Mouse (Mus musculus) heart, adult 2 months (tissue): ENCODE results near the gene Cwf19l2. TPM values are rescaled to one million over a fixed set of nuclear protein-coding genes. Genes with fewer than 3 reads are reported as not detected.
"Not testable (repeated sequence)": the region's sequence is repeated elsewhere in the genome, so short reads cannot be mapped to it uniquely, and the experiment has no call there.

Source experiments
- DNase-seq, 2 experiments: peaks; one replicate each; pipeline ENCODE4 v3.0.0; 2021
- H3K27ac ChIP-seq: fragments of 200-600 bp; 2 replicates; pipeline ENCODE4 v1.8.1; 2022
- H3K27me3 ChIP-seq: fragments of 200-500 bp; 2 replicates; pipeline ENCODE4 v1.6.1; 2012; ENCODE audit warnings: mild to moderate bottlenecking, low read length, inconsistent platforms, mixed read lengths; ENCODE audit not compliant: control insufficient read depth, insufficient read depth
- H3K36me3 ChIP-seq: fragments of 200-500 bp; 2 replicates; pipeline ENCODE4 v1.6.1; 2012; ENCODE audit warnings: low read length, inconsistent platforms; ENCODE audit not compliant: control insufficient read depth, insufficient read depth
- H3K4me1 ChIP-seq: fragments of 200-500 bp; 2 replicates; pipeline ENCODE4 v1.6.1; 2011; ENCODE audit warnings: low read length; ENCODE audit not compliant: control insufficient read depth, insufficient read depth
- H3K4me3 ChIP-seq: fragments of 200-600 bp; 2 replicates; pipeline ENCODE4 v1.8.1; 2022
- H3K79me2 ChIP-seq: fragments of 200-500 bp; replicated peaks from 2 replicates; pipeline ENCODE4 v1.6.1; 2012; ENCODE audit warnings: mild to moderate bottlenecking, inconsistent platforms, low read length, moderate library complexity, mixed read lengths; ENCODE audit not compliant: control insufficient read depth, insufficient read depth
- H3K9ac ChIP-seq: fragments of 200-500 bp; 2 replicates; pipeline ENCODE4 v1.6.1; 2012; ENCODE audit warnings: low read depth, mild to moderate bottlenecking, control low read depth, inconsistent platforms, low read length, mixed read lengths
- CTCF ChIP-seq: fragments of 200-600 bp; IDR thresholded peaks from 2 replicates; pipeline ENCODE4 v1.8.1; 2022; ENCODE audit warnings: antibody characterized with exemption, mild to moderate bottlenecking, moderate library complexity
- EP300 ChIP-seq: fragments of 200-500 bp; IDR thresholded peaks from 2 replicates; pipeline ENCODE4 v1.6.1; 2011; ENCODE audit warnings: low read depth, low read length, control low read depth; ENCODE audit not compliant: insufficient read depth
- POLR2A ChIP-seq: fragments of 200-500 bp; IDR thresholded peaks from 2 replicates; pipeline ENCODE4 v1.6.1; 2011; ENCODE audit warnings: mild to moderate bottlenecking, low read depth, low read length, control low read depth; ENCODE audit not compliant: insufficient read depth
- WGBS: fragments of 180-500 bp; shearing (Covaris S2); methylation state at CpG from one replicate; pipeline ENCODE4 v1.1.7; 2018; 5-methylcytosine and 5-hydroxymethylcytosine counted together
- intact Hi-C: fragments of 180-260 bp; cut with DNase I; formaldehyde crosslinking; loops from one replicate; pipeline ENCODE4 v1.15.1; 2025
- long read RNA-seq: library from polyadenylated mRNA; stranded (forward); transcript quantifications from one replicate; pipeline ENCODE4 v2.0.0, GENCODE M21; 2021
- polyA plus RNA-seq: library from polyadenylated mRNA; depleted of rRNA; stranded (reverse); fragments of >200 nt; gene quantifications from 2 replicates; pipeline ENCODE4 v1.2.3, GENCODE M21; 2012; rRNA removed
- total RNA-seq, 2 experiments: library from RNA; stranded (reverse); gene quantifications; 2 replicates each; pipeline ENCODE4 v1.2.3; 2021

Cwf19l2 gene
- total RNA-seq (10 to 100 TPM; 12.1 to 12.7 TPM), polyA plus RNA-seq (0.96 and 1.9 TPM in 2 replicates)
- long read RNA-seq, full-length matches to known transcripts = 25 of 30 reads
- long read RNA-seq, partial matches to known transcripts = 0 of 30 reads
- long read RNA-seq, other reads (novel, unspliced or antisense) = 5 of 30 reads

- Histone ChIP-seq H3K4me1 (no peaks in the 10 kb centered on the region; the same call in none of the 2 replicates), H3K79me2 (no peaks in the 10 kb centered on the region), H3K9ac (peak within 1 kb of the TSS; percentile 89), H3K4me3 (peak within 1 kb of the TSS; percentile 96), H3K27me3 (no peaks in the 10 kb centered on the region), H3K27ac (peak within 1 kb of the TSS; percentile 86), H3K36me3 (no peaks in the 10 kb centered on the region)
- under 1% methylated on average over 28 of the region's 28 CpGs for WGBS
- intact Hi-C loops = loop anchor here (1.0 to 5.0 kb wide), 2 partner anchors 68 to 904 kb away; partner anchors contain the start of genes Aasdhppt, Alkbh8 and Kbtbd3
- peak; percentile 76 to 85 for DNase-seq
- TF ChIP-seq POLR2A = peak; percentile 75
- 0 out of 2 replicates have a peak, but pooled peaks have one; percentile 51 for TF ChIP-seq EP300
- TF ChIP-seq CTCF = peak; percentile 67
Observed at GRCm38 (mm10) chr9:3403251-3404208, at the start of gene Cwf19l2. TSS of gene Cwf19l2 (plus strand) at chr9:3403592.

GRCm38 (mm10) chr9:3376323-3376722 lies 27.1 kb upstream of the Cwf19l2 start:
- H3K4me1 ChIP-seq, H3K4me3 ChIP-seq, intact Hi-C loops, H3K27me3 ChIP-seq, H3K9ac ChIP-seq, H3K79me2 ChIP-seq, DNase-seq, H3K27ac ChIP-seq, H3K36me3 ChIP-seq: not testable (repeated sequence)
- 71% methylated on average over 1 of the region's 1 CpGs for WGBS

DNA sequence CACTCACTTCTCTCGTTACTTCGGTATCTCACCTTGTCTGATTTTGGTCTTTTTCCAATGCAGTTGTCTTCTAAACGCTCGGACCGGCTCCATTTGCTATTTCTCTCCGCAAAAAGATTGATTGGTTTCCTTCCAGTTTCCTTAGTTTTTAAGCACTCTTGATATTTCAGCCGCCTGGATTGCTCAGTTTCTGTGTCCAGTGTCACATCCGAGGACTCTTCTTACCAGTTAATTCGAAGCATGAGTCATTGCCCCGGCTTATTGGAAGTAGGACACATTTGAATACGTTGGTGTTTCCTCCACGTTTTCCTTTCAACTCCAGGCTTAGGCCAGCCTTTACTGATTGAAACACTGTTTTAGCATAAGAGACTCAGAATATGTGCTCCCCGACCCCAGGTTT lies 980 bp downstream of the Cwf19l2 start:
- H3K36me3 ChIP-seq = no peaks in the 10 kb centered on the region
- TF ChIP-seq EP300 (no peak), CTCF (no peak), POLR2A (no peak)
- peak overlapping the region; percentile 89 for H3K9ac ChIP-seq
- under 1% methylated on average over 13 of the region's 13 CpGs for WGBS
- no peaks in the 10 kb centered on the region; the same call in none of the 2 replicates for H3K4me1 ChIP-seq
- H3K27me3 ChIP-seq = no peaks in the 10 kb centered on the region
- peak overlapping the region; percentile 86 for H3K27ac ChIP-seq
- DNase-seq = no peak
- intact Hi-C loops = loop anchor here (1.0 to 5.0 kb wide), 2 partner anchors 69 to 903 kb away; partner anchors contain the start of genes Aasdhppt, Alkbh8 and Kbtbd3
- H3K79me2 ChIP-seq = no peaks in the 10 kb centered on the region
- peak overlapping the region; percentile 96 for H3K4me3 ChIP-seq

- H3K27me3 ChIP-seq, DNase-seq, H3K4me1 ChIP-seq, H3K27ac ChIP-seq, intact Hi-C loops, H3K4me3 ChIP-seq, H3K79me2 ChIP-seq, H3K9ac ChIP-seq, H3K36me3 ChIP-seq: not testable (repeated sequence)
- 72% methylated on average over 6 of the region's 6 CpGs for WGBS
Observed at GRCm38 (mm10) chr9:3439555-3440300, 36.3 kb downstream of the Cwf19l2 start.

- no peaks in the 10 kb centered on the region for H3K4me1 ChIP-seq
- no peak for DNase-seq
- TF ChIP-seq CTCF = no peak
- no peak for TF ChIP-seq POLR2A
- no peaks in the 10 kb centered on the region for H3K79me2 ChIP-seq
- no peak overlapping the region for H3K4me3 ChIP-seq
- no peak overlapping the region for H3K9ac ChIP-seq
- no peaks in the 10 kb centered on the region; the same call in 1 of the 2 replicates for H3K36me3 ChIP-seq
- H3K27ac ChIP-seq = no peak overlapping the region
- no peaks in the 10 kb centered on the region for H3K27me3 ChIP-seq
- intact Hi-C loops = no loop called here
Observed at GRCm38 (mm10) chr9:3471897-3472296, 68.5 kb downstream of the Cwf19l2 start.

- Histone ChIP-seq H3K27ac (no peak overlapping the region), H3K27me3 (no peaks in the 10 kb centered on the region), H3K4me3 (no peak overlapping the region), H3K36me3 (no peaks in the 10 kb centered on the region), H3K9ac (no peak overlapping the region), H3K4me1 (no peaks in the 10 kb centered on the region), H3K79me2 (no peaks in the 10 kb centered on the region)
- intact Hi-C loops = no loop called here
- WGBS = 90% methylated on average over 1 of the region's 1 CpGs
- DNase-seq = no peak
- peak; percentile 51 for TF ChIP-seq CTCF
- no peak for TF ChIP-seq POLR2A
Observed at GRCm38 (mm10) chr9:3518645-3519044, 115.3 kb downstream of the Cwf19l2 start.
